ENCODE assay signal across 30 mouse cellular contexts in genomic region chr7:76176235-76176634, GRCm38 (mm10). TPM values are rescaled to one million over a fixed set of nuclear protein-coding genes. Genes with fewer than 3 reads are reported as not detected.
A peak's percentile ranks its signal among the peaks of the same experiment; 100 is the strongest.
DNase-seq lines count a peak whose midpoint lies in the region; ATAC-seq and TF ChIP-seq lines count a peak whose summit lies in the region.
"Had no signal": no experiment of that assay in that cellular context is flagged by ENCODE, and none has a peak within 500 bp of the region (broad histone marks: within the 10 kb centered on the region; RNA-seq: fewer than 3 reads in every experiment).

No protein-coding gene starts in this region.

- no peak overlapping the region for H3K4me3 ChIP-seq in lung, postnatal 0 days (ENCODE audit: low read depth, low read length)
- H3K4me3 ChIP-seq: embryonic facial prominence, embryonic 12.5 days; embryonic facial prominence, embryonic 15.5 days; heart, adult 2 months; heart, embryonic 10.5 days; heart, embryonic 13.5 days; intestine, embryonic 15.5 days had no signal

- no peak overlapping the region for H3K9ac ChIP-seq in lung, postnatal 0 days (replicated peaks; ENCODE audit: low read depth)
- H3K9ac ChIP-seq: embryonic facial prominence, embryonic 12.5 days; embryonic facial prominence, embryonic 15.5 days; forebrain, postnatal 0 days; heart, embryonic 13.5 days; hindbrain, embryonic 14.5 days; intestine, embryonic 15.5 days had no signal

- no peaks in the 10 kb centered on the region for H3K36me3 ChIP-seq in lung, postnatal 0 days (ENCODE audit: insufficient read depth, low read length)
- H3K36me3 ChIP-seq: embryonic facial prominence, embryonic 12.5 days; embryonic facial prominence, embryonic 15.5 days; G1E; heart, embryonic 10.5 days; heart, embryonic 13.5 days; intestine, embryonic 15.5 days had no signal

- H3K4me2 ChIP-seq in lung, postnatal 0 days (replicated peaks; ENCODE audit: low read depth, low read length), result no peak overlapping the region
- H3K4me2 ChIP-seq: embryonic facial prominence, embryonic 12.5 days; embryonic facial prominence, embryonic 15.5 days; heart, embryonic 13.5 days; hindbrain, embryonic 14.5 days; intestine, embryonic 15.5 days had no signal

- TF ChIP-seq CTCF in lung, postnatal 0 days (IDR thresholded peaks at IDR 0.05), result no peak

- H3K4me1 ChIP-seq in lung, postnatal 0 days (ENCODE audit: insufficient read depth, low read depth, low read length), result no peaks in the 10 kb centered on the region
- H3K4me1 ChIP-seq: embryonic facial prominence, embryonic 12.5 days; embryonic facial prominence, embryonic 15.5 days; intestine, embryonic 15.5 days had no signal

- TF ChIP-seq EP300 in lung, postnatal 0 days (IDR thresholded peaks at IDR 0.05), result no peak

- WGBS in lung, postnatal 0 days, result 44% methylated on average over 5 of the region's 5 CpGs

- peak; percentile 50 for DNase-seq in CD4-positive helper T cell, adult 2 months (ENCODE audit: low read depth, low spot score)
- peak; percentile 36 for DNase-seq in induced T-regulatory cell, adult 2 months (ENCODE audit: low read depth)
- DNase-seq in naive thymus-derived CD4-positive, alpha-beta T cell, adult 2 months (ENCODE audit: low read depth), result peak; percentile 64
- DNase-seq in ovary, postnatal 14 days (ENCODE audit: low spot score), result no peak
- DNase-seq in frontal cortex, adult 2 months (ENCODE audit: extremely low spot score in 1 of 2, low spot score in 1 of 2), result no peak
- DNase-seq in lung, postnatal 0 days (ENCODE audit: low spot score), result no peak
- DNase-seq: adrenal gland, adult 8-10 months; adrenal gland, postnatal 25 days; B cell, adult 2 months; cerebellum, adult 18-20 months; cerebellum, adult 9-10 months; cerebellum, postnatal 14 days; forebrain, postnatal 0 days; gastrocnemius, postnatal 10 days; gastrocnemius, postnatal 36 days; heart, adult 2 months; heart, postnatal 14 days; heart, postnatal 4 days had no signal

- H3K27me3 ChIP-seq in lung, postnatal 0 days (replicated peaks; ENCODE audit: insufficient read depth, low read length), result no peaks in the 10 kb centered on the region
- H3K27me3 ChIP-seq: embryonic facial prominence, embryonic 12.5 days; embryonic facial prominence, embryonic 15.5 days; heart, embryonic 13.5 days; intestine, embryonic 15.5 days; Patski had no signal

- H3K9me3 ChIP-seq in lung, postnatal 0 days (ENCODE audit: low read length), result no peaks in the 10 kb centered on the region
- H3K9me3 ChIP-seq: embryonic facial prominence, embryonic 12.5 days; embryonic facial prominence, embryonic 15.5 days; G1E; heart, embryonic 10.5 days; heart, embryonic 13.5 days; intestine, embryonic 15.5 days had no signal

- ATAC-seq in CD4-positive, CD25-positive, alpha-beta regulatory T cell, adult 4 months, result peak; percentile 93
- ATAC-seq in lung, postnatal 0 days, result no peak
- ATAC-seq: forebrain, embryonic 14.5 days; forebrain, postnatal 0 days; hindbrain, postnatal 0 days; intestine, embryonic 15.5 days; Patski had no signal

- no peak overlapping the region for H3K27ac ChIP-seq in lung, postnatal 0 days (ENCODE audit: low read length)
- H3K27ac ChIP-seq: embryonic facial prominence, embryonic 12.5 days; embryonic facial prominence, embryonic 15.5 days; heart, adult 2 months; heart, embryonic 10.5 days; heart, embryonic 13.5 days; hindbrain, embryonic 14.5 days; hindbrain, postnatal 0 days; intestine, embryonic 15.5 days had no signal

RNA-seq across cellular contexts. Expression of gene Agbl1, which starts 53.5 kb away (rescaled TPM):
- polyA plus RNA-seq in CD4-positive, CD25-positive, alpha-beta regulatory T cell, adult 4 months (2017; shearing (Covaris generic)), result not detected
- 0.06 and 0.12 TPM in 2 replicates for polyA plus RNA-seq in frontal cortex, adult 2 months (2012; rRNA removed)
- polyA plus RNA-seq in lung, postnatal 0 days (2015; fragmentation: Nextera tagmentation; extraction: Ambion mirVana), result not detected in 2 replicates
- polyA plus RNA-seq: G1E; heart, embryonic 13.5 days; heart, embryonic 16.5 days; intestine, embryonic 15.5 days; Patski had no signal

Comparison
In these comparisons a context has a peak if more than half of its experiments do, and no peak if none do; other contexts are left out.
1. DNase-seq: peak in CD4-positive helper T cell, adult 2 months (single experiment), induced T-regulatory cell, adult 2 months (single experiment) and naive thymus-derived CD4-positive, alpha-beta T cell, adult 2 months (single experiment); none in ovary, postnatal 14 days (single experiment), frontal cortex, adult 2 months (0 of 2) and lung, postnatal 0 days (single experiment).